ENCODE assay signal across 11 mouse cellular contexts in genomic region chr9:31564996-31565773, GRCm38 (mm10).
A peak's percentile ranks its signal among the peaks of the same experiment; 100 is the strongest.
DNase-seq lines count a peak whose midpoint lies in the region; ATAC-seq and TF ChIP-seq lines count a peak whose summit lies in the region.
"Had no signal": no experiment of that assay in that cellular context is flagged by ENCODE, and none has a peak within 500 bp of the region (broad histone marks: within the 10 kb centered on the region; RNA-seq: fewer than 3 reads in every experiment).

No protein-coding gene starts in this region.

- intact Hi-C loops in heart, adult 2 months (cut with DNase I), result no loop called here

- H3K79me2 ChIP-seq in heart, adult 2 months (replicated peaks; ENCODE audit: control insufficient read depth, insufficient read depth, low read length), result no peaks in the 10 kb centered on the region

- no peak overlapping the region for H3K27ac ChIP-seq in heart, adult 2 months
- H3K27ac ChIP-seq in midbrain, embryonic 10.5 days (replicated peaks), result no peak overlapping the region
- H3K27ac ChIP-seq: embryonic facial prominence, embryonic 15.5 days had no signal

- H3K27me3 ChIP-seq in heart, adult 2 months (ENCODE audit: control insufficient read depth, insufficient read depth, low read length), result no peaks in the 10 kb centered on the region
- no peaks in the 10 kb centered on the region for H3K27me3 ChIP-seq in midbrain, embryonic 10.5 days (ENCODE audit: low read depth, poor library complexity, severe bottlenecking)
- H3K27me3 ChIP-seq: embryonic facial prominence, embryonic 15.5 days had no signal

- DNase-seq in adrenal gland, adult 2 months, result peak; percentile 42
- no peak for DNase-seq in adrenal gland, postnatal 4 days (ENCODE audit: low spot score in 2 of 2)
- DNase-seq in lung, postnatal 10 days, result peak; percentile 49
- DNase-seq in lung, adult 2 months, result no peak
- DNase-seq in heart, adult 2 months, result peak; percentile 62 to 71
- DNase-seq in kidney, postnatal 36 days, result peak; percentile 26 to 55
- no peak for DNase-seq in midbrain, embryonic 10.5 days (ENCODE audit: low spot score)
- DNase-seq: cerebellum, adult 9-10 months; midbrain, embryonic 14.5 days had no signal

- no peaks in the 10 kb centered on the region for H3K4me1 ChIP-seq in lung, adult 2 months (ENCODE audit: control insufficient read depth, insufficient read depth, low read length)
- no peaks in the 10 kb centered on the region for H3K4me1 ChIP-seq in heart, adult 2 months (ENCODE audit: control insufficient read depth, insufficient read depth, low read length)
- peaks cover 12% of the 10 kb centered on the region for H3K4me1 ChIP-seq in midbrain, embryonic 10.5 days
- H3K4me1 ChIP-seq: embryonic facial prominence, embryonic 15.5 days had no signal

- TF ChIP-seq CTCF in lung, adult 2 months (IDR thresholded peaks at IDR 0.05; ENCODE audit: insufficient read depth, low read length), result no peak
- no peak for TF ChIP-seq CTCF in heart, adult 2 months (IDR thresholded peaks at IDR 0.05)

- WGBS in lung, adult 2 months, result 53% methylated on average over 12 of the region's 12 CpGs
- 45% methylated on average over 12 of the region's 12 CpGs for WGBS in heart, adult 2 months
- 69% methylated on average over 12 of the region's 12 CpGs for WGBS in midbrain, embryonic 10.5 days

- no peak overlapping the region for H3K4me3 ChIP-seq in lung, adult 2 months (replicated peaks; ENCODE audit: extremely low read depth, low read depth, low read length)
- no peak overlapping the region for H3K4me3 ChIP-seq in heart, adult 2 months
- no peak overlapping the region for H3K4me3 ChIP-seq in midbrain, embryonic 10.5 days
- H3K4me3 ChIP-seq: embryonic facial prominence, embryonic 15.5 days had no signal

- no peak for TF ChIP-seq EP300 in heart, adult 2 months (IDR thresholded peaks at IDR 0.05; ENCODE audit: insufficient read depth, low read depth, low read length)

- H3K9me3 ChIP-seq in midbrain, embryonic 10.5 days (replicated peaks), result no peaks in the 10 kb centered on the region
- H3K9me3 ChIP-seq: embryonic facial prominence, embryonic 15.5 days had no signal

- no peak overlapping the region for H3K9ac ChIP-seq in heart, adult 2 months (ENCODE audit: low read depth, low read length)
- H3K9ac ChIP-seq: embryonic facial prominence, embryonic 15.5 days had no signal

- TF ChIP-seq POLR2A in lung, adult 2 months (IDR thresholded peaks at IDR 0.05; ENCODE audit: borderline replicate concordance, extremely low read depth, low read depth, low read length), result no peak
- no peak for TF ChIP-seq POLR2A in heart, adult 2 months (IDR thresholded peaks at IDR 0.05; ENCODE audit: insufficient read depth, low read depth, low read length)

- no peak for ATAC-seq in inflammation-experienced regulatory T-cells, adult 6 months

- no peaks in the 10 kb centered on the region for H3K36me3 ChIP-seq in heart, adult 2 months (ENCODE audit: control insufficient read depth, insufficient read depth, low read length)
- H3K36me3 ChIP-seq in midbrain, embryonic 10.5 days, result no peaks in the 10 kb centered on the region
- H3K36me3 ChIP-seq: embryonic facial prominence, embryonic 15.5 days had no signal

Comparison
In these comparisons a context has a peak if more than half of its experiments do, and no peak if none do; other contexts are left out.
1. DNase-seq: peak in adrenal gland, adult 2 months (single experiment), lung, postnatal 10 days (single experiment), heart, adult 2 months (2 of 2) and kidney, postnatal 36 days (2 of 2); none in adrenal gland, postnatal 4 days (0 of 2), lung, adult 2 months (single experiment) and midbrain, embryonic 10.5 days (single experiment).